Mouse (Mus musculus): ENCODE measurements at regions not wholly inside any gene's neighbourhood (a gene's known extent, or its start where the extent isn't known, plus 50 kb on each side); places are given as distances from the start of the nearest gene placed in this dataset.

DNA sequence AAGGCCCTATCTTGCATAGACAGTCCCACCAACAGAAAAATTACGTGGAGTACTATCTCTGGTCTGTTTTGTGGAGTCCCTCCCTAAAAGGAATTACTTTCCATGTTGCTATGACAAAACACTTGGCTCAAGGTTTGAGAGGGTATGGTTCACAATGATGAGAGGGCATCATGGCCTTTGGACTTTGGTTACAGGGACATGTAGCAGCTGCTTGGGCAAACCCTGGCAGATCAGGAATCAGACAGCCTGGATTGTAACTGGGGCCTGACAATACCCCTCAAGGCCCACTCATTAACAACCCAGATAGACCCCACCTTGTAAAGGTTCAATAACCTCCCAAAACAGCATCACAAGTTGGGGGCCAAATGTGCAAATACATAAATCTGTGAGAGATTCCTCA lies 237.0 kb upstream of the Gm21798 start:
- TF ChIP-seq CTCF (IDR thresholded peaks at IDR 0.05; ENCODE audit: insufficient read depth, low read length) (no peak), POLR2A (IDR thresholded peaks at IDR 0.05; ENCODE audit: borderline replicate concordance, extremely low read depth, low read depth, low read length) (no peak)

GRCm38 (mm10) chr15:64581046-64581445 lies 236.4 kb upstream of the Gm21798 start:
- Histone ChIP-seq H3K4me3 (replicated peaks; ENCODE audit: extremely low read depth, low read depth, low read length) (no peak overlapping the region), H3K4me1 (ENCODE audit: control insufficient read depth, insufficient read depth, low read length) (no peaks in the 10 kb centered on the region)
- TF ChIP-seq CTCF (IDR thresholded peaks at IDR 0.05; ENCODE audit: insufficient read depth, low read length) (no peak), POLR2A (IDR thresholded peaks at IDR 0.05; ENCODE audit: borderline replicate concordance, extremely low read depth, low read depth, low read length) (no peak)
- no peak for DNase-seq
- WGBS, result 80% methylated on average over 5 of the region's 5 CpGs

More for the DNA sequence above, 237.0 kb upstream of the Gm21798 start:
- no peak for DNase-seq
- 77% methylated on average over 1 of the region's 1 CpGs for WGBS
- H3K4me1 ChIP-seq (ENCODE audit: control insufficient read depth, insufficient read depth, low read length), result no peaks in the 10 kb centered on the region
- no peak overlapping the region for H3K4me3 ChIP-seq (replicated peaks; ENCODE audit: extremely low read depth, low read depth, low read length)

DNA sequence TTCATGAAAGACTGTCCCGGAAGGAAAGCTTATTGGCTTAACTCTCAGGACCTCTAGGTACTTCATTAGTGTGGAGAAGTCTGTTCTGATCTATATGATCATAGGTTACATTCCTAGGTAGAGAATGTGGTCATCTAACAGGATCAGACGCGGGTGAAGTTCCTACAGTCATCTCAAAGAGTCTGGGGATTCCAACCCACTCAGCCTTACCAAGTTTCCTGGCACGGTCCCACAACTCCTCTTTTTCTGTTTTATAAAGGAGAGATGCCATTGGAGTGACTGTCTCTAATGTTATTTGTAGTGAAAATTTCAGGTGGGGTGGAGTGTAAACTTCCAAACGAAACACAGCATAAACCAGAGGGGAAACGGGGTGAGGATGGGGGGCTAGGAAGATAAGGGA lies 233.4 kb upstream of the Gm21798 start:
- H3K4me3 ChIP-seq (replicated peaks; ENCODE audit: extremely low read depth, low read depth, low read length), result no peak overlapping the region
- no peak for DNase-seq
- TF ChIP-seq CTCF (IDR thresholded peaks at IDR 0.05; ENCODE audit: insufficient read depth, low read length), result no peak
- WGBS, result 82% methylated on average over 6 of the region's 6 CpGs
- H3K4me1 ChIP-seq (ENCODE audit: control insufficient read depth, insufficient read depth, low read length), result no peaks in the 10 kb centered on the region

DNA sequence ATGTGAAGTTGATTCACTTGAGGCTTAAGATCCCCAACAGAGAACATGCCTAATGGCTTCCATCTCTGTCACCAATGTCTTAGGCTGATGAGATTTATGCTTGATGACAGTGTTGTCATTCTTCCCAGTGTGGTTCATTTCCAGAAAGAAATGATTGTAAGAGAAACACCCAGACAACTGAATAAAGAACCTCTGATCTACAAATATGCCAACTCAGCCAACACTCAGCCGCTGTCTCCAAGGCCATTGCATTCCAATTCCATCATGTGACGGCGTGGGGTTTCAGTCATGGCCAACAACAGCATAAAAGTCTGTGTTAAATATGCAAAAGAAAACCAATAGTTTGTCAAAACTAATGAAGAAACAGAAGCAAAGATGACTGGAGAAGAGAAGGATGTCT lies 230.7 kb upstream of the Gm21798 start:
- TF ChIP-seq POLR2A (IDR thresholded peaks at IDR 0.05; ENCODE audit: borderline replicate concordance, extremely low read depth, low read depth, low read length) (no peak), CTCF (IDR thresholded peaks at IDR 0.05; ENCODE audit: insufficient read depth, low read length) (no peak)
- Histone ChIP-seq H3K4me1 (ENCODE audit: control insufficient read depth, insufficient read depth, low read length) (no peaks in the 10 kb centered on the region), H3K4me3 (replicated peaks; ENCODE audit: extremely low read depth, low read depth, low read length) (no peak overlapping the region)
- DNase-seq, result no peak
- 80% methylated on average over 3 of the region's 3 CpGs for WGBS

GRCm38 (mm10) chr15:64590092-64590881 lies 227.2 kb upstream of the Gm21798 start:
- Histone ChIP-seq H3K4me1 (ENCODE audit: control insufficient read depth, insufficient read depth, low read length) (no peaks in the 10 kb centered on the region), H3K4me3 (replicated peaks; ENCODE audit: extremely low read depth, low read depth, low read length) (no peak overlapping the region)
- no peak for TF ChIP-seq CTCF (IDR thresholded peaks at IDR 0.05; ENCODE audit: insufficient read depth, low read length)
- TF ChIP-seq POLR2A (IDR thresholded peaks at IDR 0.05; ENCODE audit: borderline replicate concordance, extremely low read depth, low read depth, low read length), result no peak
- DNase-seq, result no peak
- 65% methylated on average over 1 of the region's 1 CpGs for WGBS

- no peak for DNase-seq
- TF ChIP-seq CTCF (IDR thresholded peaks at IDR 0.05; ENCODE audit: insufficient read depth, low read length), result no peak
- no peak for TF ChIP-seq POLR2A (IDR thresholded peaks at IDR 0.05; ENCODE audit: borderline replicate concordance, extremely low read depth, low read depth, low read length)
- WGBS, result 47% methylated on average over 4 of the region's 4 CpGs
- H3K4me1 ChIP-seq (ENCODE audit: control insufficient read depth, insufficient read depth, low read length), result no peaks in the 10 kb centered on the region
- H3K4me3 ChIP-seq (replicated peaks; ENCODE audit: extremely low read depth, low read depth, low read length), result no peak overlapping the region
Observed at GRCm38 (mm10) chr15:64613503-64613902, 204.0 kb upstream of the Gm21798 start.

- 60% methylated on average over 3 of the region's 3 CpGs for WGBS
- Histone ChIP-seq H3K4me3 (replicated peaks; ENCODE audit: extremely low read depth, low read depth, low read length) (no peak overlapping the region), H3K4me1 (ENCODE audit: control insufficient read depth, insufficient read depth, low read length) (no peaks in the 10 kb centered on the region)
- TF ChIP-seq CTCF (IDR thresholded peaks at IDR 0.05; ENCODE audit: insufficient read depth, low read length) (no peak), POLR2A (IDR thresholded peaks at IDR 0.05; ENCODE audit: borderline replicate concordance, extremely low read depth, low read depth, low read length) (no peak)
- no peak for DNase-seq
Observed at GRCm38 (mm10) chr15:64618471-64618870, 199.0 kb upstream of the Gm21798 start.

GRCm38 (mm10) chr15:64621876-64622275 lies 195.6 kb upstream of the Gm21798 start:
- H3K4me3 ChIP-seq (replicated peaks; ENCODE audit: extremely low read depth, low read depth, low read length), result no peak overlapping the region
- no peak for DNase-seq
- 66% methylated on average over 3 of the region's 3 CpGs for WGBS
- H3K4me1 ChIP-seq (ENCODE audit: control insufficient read depth, insufficient read depth, low read length), result no peaks in the 10 kb centered on the region
- TF ChIP-seq POLR2A (IDR thresholded peaks at IDR 0.05; ENCODE audit: borderline replicate concordance, extremely low read depth, low read depth, low read length), result no peak
- no peak for TF ChIP-seq CTCF (IDR thresholded peaks at IDR 0.05; ENCODE audit: insufficient read depth, low read length)

DNA sequence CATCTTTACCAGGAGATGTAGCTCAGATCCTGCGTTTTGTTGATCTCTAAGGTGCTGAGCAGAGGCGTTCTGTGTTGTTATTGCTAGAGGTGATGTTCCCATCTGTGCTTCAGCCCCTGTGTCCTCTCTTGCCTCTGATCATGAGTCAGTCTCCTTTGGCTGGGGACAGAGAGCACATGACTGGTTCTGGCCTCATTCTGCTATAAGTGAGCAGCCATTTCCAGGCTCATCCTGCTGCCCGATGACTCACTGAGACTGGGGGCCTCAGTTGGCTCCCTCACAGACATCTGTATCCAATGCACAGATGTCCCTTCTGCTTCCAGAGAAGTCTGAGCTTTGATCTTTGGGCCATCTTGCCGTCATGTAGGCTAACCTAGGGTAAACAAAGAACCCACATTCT lies 194.9 kb upstream of the Gm21798 start:
- WGBS, result 64% methylated on average over 4 of the region's 4 CpGs
- H3K4me1 ChIP-seq (ENCODE audit: control insufficient read depth, insufficient read depth, low read length), result no peaks in the 10 kb centered on the region
- H3K4me3 ChIP-seq (replicated peaks; ENCODE audit: extremely low read depth, low read depth, low read length), result no peak overlapping the region
- TF ChIP-seq CTCF (IDR thresholded peaks at IDR 0.05; ENCODE audit: insufficient read depth, low read length) (no peak), POLR2A (IDR thresholded peaks at IDR 0.05; ENCODE audit: borderline replicate concordance, extremely low read depth, low read depth, low read length) (no peak)
- no peak for DNase-seq

DNA sequence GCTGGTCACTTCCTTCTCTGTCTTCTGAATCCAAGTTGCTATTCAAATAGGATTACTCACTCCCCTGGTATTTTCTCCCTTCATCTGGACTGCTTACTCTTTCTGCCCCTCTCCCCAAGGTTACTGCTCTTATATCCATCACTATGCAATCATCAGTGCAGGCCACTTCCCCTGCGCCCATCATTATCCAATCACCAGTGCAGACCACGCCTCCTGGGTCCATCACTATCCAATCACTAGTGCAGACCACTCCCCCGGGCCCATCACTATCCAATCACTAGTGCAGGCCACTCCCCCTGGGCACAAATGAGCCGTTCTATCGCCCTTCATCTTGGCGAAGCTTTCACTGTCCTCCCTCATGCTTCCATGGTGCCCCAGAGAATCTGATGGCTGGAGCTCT lies 191.1 kb upstream of the Gm21798 start:
- WGBS, result 87% methylated on average over 6 of the region's 6 CpGs
- no peaks in the 10 kb centered on the region for H3K4me1 ChIP-seq (ENCODE audit: control insufficient read depth, insufficient read depth, low read length)
- no peak overlapping the region for H3K4me3 ChIP-seq (replicated peaks; ENCODE audit: extremely low read depth, low read depth, low read length)
- no peak for DNase-seq
- TF ChIP-seq POLR2A (IDR thresholded peaks at IDR 0.05; ENCODE audit: borderline replicate concordance, extremely low read depth, low read depth, low read length) (no peak), CTCF (IDR thresholded peaks at IDR 0.05; ENCODE audit: insufficient read depth, low read length) (no peak)
